Mouse (Mus musculus): ENCODE measurements around the gene Gm3594.
"Not testable (repeated sequence)": the region's sequence is repeated elsewhere in the genome, so short reads cannot be mapped to it uniquely, and the experiment has no call there.

Gm3594 gene

GRCm38 (mm10) chr14:6444511-6444910 lies at the start of gene Gm3594:
Gene Gm3594, minus strand, starts transcription at chr14:6444611.
- DNase-seq (ENCODE audit: low spot score) = not testable (repeated sequence)

- not testable (repeated sequence) for DNase-seq (ENCODE audit: low spot score)
These were observed 41.9 kb upstream of the Gm3594 start for GRCm38 (mm10) chr14:6486331-6486730.

- DNase-seq (ENCODE audit: low spot score) = not testable (repeated sequence)
These were observed 41.1 kb upstream of the Gm3594 start for GRCm38 (mm10) chr14:6485541-6485940.

DNA sequence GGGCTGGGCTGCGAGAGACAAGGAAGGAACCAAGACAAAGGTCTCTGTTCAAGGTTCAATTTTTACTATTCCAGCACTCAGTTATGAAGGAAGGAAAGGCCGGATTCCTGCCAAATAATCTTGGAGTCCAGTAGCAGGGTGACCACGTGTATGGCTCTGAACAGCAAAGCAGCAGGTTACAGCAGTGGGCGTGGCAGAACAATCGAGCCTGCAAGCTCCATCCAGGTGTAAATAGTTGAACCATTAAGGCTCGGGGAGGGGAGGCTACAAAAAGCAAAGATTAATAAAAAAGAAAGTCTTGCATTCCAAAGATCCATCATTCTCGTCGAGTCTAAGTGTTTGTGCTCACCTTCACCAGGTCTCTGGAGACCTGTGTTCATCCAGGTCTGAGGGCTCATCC lies 37.7 kb upstream of the Gm3594 start:
- DNase-seq (ENCODE audit: low spot score) = not testable (repeated sequence)

- DNase-seq (ENCODE audit: low spot score) = not testable (repeated sequence)
These were observed 27.4 kb upstream of the Gm3594 start for GRCm38 (mm10) chr14:6471856-6472255.

- DNase-seq (ENCODE audit: low spot score) = not testable (repeated sequence)
These were observed 3.6 kb downstream of the Gm3594 start for GRCm38 (mm10) chr14:6440774-6441173.

DNA sequence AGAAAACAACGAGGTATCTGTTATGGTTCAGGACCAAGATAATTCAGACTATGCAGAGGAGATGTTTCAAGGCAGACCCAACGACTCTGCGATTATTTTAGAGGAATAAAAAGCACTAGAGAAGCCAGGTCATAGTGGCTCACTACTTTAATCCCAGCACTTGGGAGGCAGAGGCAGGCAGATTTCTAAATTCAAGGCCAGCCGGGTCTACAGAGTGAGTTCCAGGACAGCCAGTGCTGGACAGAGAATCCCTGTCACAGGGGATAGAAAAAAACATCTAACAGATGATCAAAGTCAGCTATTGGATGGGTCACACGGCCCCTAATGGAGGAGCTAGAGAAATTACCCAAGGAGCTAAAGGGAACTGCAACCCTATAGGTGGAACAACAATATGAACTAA lies 4.2 kb downstream of the Gm3594 start:
- not testable (repeated sequence) for DNase-seq (ENCODE audit: low spot score)

DNA sequence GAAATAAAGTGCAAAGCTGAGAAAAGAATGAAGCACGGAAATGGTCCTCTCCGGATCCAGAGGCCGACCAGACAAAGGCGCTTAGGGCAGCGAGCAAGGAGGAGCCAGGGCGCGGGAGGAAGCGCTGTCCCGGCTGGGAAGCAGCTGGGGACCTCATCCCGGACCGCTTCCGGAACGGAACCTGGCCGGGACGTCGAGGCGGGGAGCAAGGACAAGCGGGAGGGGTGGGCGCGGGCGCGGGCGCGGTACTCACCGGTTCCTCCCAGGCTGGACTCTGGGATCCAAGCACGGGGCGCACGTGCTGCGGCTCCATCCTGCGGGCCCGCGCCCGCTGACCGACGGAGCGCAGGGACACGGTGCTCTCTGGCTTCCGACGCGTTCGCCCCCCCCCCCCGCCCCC lies 17.6 kb downstream of the Gm3594 start:
- DNase-seq (ENCODE audit: low spot score) = not testable (repeated sequence)

- not testable (repeated sequence) for DNase-seq (ENCODE audit: low spot score)
These were observed 18.1 kb downstream of the Gm3594 start for GRCm38 (mm10) chr14:6426353-6426752.

GRCm38 (mm10) chr14:6412382-6412781 lies 32.0 kb downstream of the Gm3594 start, which contains the start of gene Gm3591:
Gene Gm3591, minus strand, starts transcription at chr14:6412482.
- not testable (repeated sequence) for DNase-seq (ENCODE audit: low spot score)

GRCm38 (mm10) chr14:6390219-6390618 lies 54.2 kb downstream of the Gm3594 start, which contains the start of gene Gm16440:
Gene Gm16440, minus strand, starts transcription at chr14:6390319.
- not testable (repeated sequence) for DNase-seq (ENCODE audit: low spot score)
